Mouse (Mus musculus): ENCODE data around the gene Atp6v0c. TPM values are rescaled to one million over a fixed set of nuclear protein-coding genes. Genes with fewer than 3 reads are reported as not detected.

The Atp6v0c gene
- 67.3 TPM for polyA plus RNA-seq (2015; fragmentation: Illumina TruSeq; extraction: RNeasy Lipid Tissue Mini Kit (QIAGEN cat#74804); ENCODE audit: insufficient read depth, low read depth, low replicate concordance)

DNA sequence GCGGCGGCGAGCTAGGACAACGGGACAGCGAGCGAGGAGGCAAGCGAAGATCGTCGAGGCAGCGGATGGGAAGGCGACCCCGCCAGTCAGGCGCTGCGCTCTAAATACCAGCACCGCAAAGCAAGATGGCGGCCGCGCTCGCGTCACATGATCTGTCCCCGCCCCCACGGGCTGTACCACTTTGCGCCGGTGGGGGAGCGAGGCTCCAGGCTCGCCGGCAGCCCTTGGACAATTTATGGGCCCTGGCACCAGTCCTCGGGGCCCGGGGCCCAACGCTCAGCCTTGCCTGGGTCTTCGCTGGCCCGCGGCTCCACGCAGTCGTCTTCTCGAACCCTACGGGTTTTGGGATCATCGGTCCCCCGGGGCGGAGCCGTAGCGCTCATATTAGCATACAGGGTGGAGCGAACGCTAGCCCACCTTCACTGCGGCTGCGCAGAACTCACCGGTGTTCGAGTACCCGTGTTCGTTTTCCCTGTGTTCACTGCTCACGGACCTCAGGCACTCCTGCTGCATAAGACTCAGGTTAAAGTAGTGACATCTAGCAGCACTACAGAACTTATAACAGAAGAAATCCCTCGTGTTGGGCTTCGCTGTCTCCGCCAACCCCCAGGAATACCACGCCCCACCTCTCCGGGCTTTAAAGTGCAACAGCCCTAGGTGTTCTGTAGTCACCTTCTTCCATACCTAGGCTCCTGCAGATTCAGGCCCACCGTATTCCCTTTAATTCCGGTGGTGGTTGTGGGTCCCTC lies at the start of gene Atp6v0c:
Atp6v0c (minus strand) TSS at position 386 of the 749 bp plus-strand sequence.

DNA sequence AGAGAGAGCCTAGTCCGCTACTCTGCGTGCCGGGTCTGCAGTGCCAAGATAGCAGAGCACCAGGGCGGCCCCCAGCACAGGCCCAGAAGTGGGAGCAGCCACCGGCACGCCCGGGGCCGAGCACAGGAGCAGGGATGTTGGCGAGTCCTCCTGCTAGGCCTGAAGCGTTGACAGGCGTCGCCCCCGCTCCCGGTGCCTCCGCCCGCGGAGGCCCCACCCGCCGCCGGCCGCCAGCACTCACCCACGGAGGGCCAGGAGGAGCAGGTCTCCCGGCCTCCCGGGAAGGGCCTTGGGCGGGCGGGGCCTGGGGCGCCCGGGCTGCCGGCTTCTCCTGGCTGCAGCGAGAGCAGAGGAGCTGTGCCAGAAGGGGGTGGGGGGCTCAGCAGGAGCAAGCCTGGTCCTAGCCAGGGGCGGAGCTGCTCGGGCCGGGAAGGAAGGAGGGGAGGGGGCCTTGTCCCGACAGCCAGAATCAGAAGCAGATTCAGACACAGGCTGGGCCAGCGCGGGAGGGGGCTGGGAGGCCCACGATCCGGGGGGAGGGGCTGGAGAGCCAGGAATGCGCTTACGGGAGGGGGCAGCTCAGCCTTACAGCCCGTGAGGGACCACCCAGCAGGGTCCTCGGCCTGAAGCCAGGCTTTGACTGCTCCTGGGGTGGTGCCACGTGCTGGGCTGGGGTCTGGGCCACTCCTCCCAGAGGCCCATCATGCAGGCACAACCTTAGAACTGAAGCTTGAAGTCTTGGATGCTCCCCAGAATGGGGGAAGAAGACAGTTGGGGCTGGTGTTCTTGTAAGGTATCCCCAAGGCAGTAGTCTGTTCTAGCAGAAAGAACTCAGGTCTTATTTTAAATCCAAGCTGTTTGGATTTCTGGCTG lies 39.8 kb upstream of the Atp6v0c start, which contains the start of gene Ntn3:
Ntn3 (minus strand) TSS at position 489 of the 873 bp plus-strand sequence.

DNA sequence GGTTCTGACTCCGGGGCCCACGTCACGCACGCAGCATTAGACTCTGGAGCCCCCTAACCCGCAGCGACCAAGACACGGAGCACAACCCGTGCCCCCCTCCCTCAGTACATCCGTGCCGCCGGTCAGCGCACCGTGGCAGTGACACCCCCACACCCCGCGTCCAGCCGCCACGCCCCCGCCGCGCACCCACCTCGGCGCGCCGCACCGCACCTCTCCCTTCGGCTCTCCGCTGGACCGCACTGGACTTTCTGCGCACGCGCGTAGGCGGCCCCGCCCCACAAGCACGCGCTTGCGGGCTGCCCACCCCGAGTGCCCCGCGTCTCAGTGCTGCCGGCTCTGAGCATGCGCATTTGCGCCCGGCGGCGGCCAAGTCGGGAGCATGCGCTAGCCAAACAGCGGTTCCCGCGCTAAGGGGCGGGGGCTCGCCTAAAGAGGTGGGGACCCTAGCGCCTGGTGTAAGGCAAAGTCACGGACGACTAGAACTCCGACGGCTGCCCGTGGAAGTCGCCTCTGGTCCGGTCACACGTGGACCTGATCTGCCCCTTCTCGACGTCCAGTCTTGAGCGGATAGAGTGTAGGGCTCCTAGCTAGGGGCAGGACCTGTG lies 35.9 kb upstream of the Atp6v0c start, which contains the start of gene Tbc1d24:
Tbc1d24 (minus strand) TSS at position 279 of the 605 bp plus-strand sequence.

DNA sequence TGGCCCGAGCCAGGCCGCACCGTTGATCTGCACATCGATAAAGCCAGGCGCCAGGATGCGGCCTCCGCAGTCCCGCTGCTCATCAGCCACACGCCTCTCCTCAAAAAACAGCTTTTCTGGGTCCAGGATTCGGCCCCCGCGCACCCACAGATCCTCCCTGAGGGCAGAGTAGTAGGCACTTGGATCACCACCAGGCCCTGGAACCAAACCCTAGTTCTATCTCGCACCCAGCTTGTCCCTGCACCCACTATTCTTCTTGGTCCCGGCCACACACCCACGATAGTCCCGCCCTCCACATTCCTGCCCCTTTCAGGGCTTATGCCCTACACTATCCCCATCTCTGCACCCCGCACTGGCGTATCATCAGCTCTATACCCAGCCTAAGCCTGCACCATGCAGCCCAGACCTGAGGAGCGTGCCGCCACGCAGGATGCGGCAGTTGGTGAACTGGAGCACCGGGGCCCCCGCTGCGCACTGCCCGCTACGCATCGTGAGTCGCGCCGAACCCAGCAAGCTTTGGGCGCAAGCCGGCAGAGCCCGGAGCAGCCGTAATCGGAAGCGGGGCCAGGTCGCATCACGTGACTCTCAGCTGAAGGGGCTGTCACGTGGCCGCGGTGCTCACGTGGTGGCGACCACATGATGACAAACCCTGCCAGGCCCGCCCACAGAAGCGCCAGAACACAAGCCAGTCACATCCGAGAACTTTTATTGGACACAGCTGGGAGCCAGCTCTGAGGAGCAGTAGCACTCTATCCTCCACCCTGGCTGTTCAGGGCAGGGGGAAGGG lies 6.1 kb downstream of the Atp6v0c start, which contains the start of gene Amdhd2:
Amdhd2 (minus strand) TSS at position 591 of the 787 bp plus-strand sequence.

DNA sequence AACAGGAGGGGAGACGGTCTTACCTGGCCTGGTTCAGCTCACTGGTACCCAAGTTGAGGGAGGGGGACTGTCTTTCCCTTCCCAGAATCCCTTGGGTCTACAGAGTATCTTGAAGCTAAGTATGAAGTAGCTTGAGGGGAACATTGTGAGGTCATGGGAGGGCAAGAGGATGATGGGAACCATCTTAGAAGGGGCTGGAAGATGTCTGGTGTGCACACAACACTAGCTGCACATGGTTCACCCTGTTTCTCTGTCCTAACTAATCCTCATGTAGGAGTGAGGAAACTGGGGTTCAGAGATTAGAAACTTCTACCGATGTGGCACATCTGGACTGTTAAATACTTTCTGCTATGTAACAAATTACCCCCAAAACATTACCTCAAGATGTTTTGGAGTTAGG lies 18.7 kb downstream of the Atp6v0c start, which contains the start of gene Pdpk1:
Pdpk1 (minus strand) TSS at position 101 of the 400 bp plus-strand sequence.

Other genes with a start within 250 kb of the Atp6v0c start
- not detected for gene Sbp, start 228.0 kb downstream of the Atp6v0c start, polyA plus RNA-seq (2015; fragmentation: Illumina TruSeq; extraction: RNeasy Lipid Tissue Mini Kit (QIAGEN cat#74804); ENCODE audit: insufficient read depth, low read depth, low replicate concordance)
- not detected for gene Sbpl, start 214.4 kb downstream of the Atp6v0c start, polyA plus RNA-seq (2015; fragmentation: Illumina TruSeq; extraction: RNeasy Lipid Tissue Mini Kit (QIAGEN cat#74804); ENCODE audit: insufficient read depth, low read depth, low replicate concordance)
- not detected for gene Prss30, start 189.1 kb downstream of the Atp6v0c start, polyA plus RNA-seq (2015; fragmentation: Illumina TruSeq; extraction: RNeasy Lipid Tissue Mini Kit (QIAGEN cat#74804); ENCODE audit: insufficient read depth, low read depth, low replicate concordance)
- not detected for gene Prss22, start 171.6 kb downstream of the Atp6v0c start, polyA plus RNA-seq (2015; fragmentation: Illumina TruSeq; extraction: RNeasy Lipid Tissue Mini Kit (QIAGEN cat#74804); ENCODE audit: insufficient read depth, low read depth, low replicate concordance)
- gene Prss27, start 131.6 kb downstream of the Atp6v0c start, polyA plus RNA-seq (2015; fragmentation: Illumina TruSeq; extraction: RNeasy Lipid Tissue Mini Kit (QIAGEN cat#74804); ENCODE audit: insufficient read depth, low read depth, low replicate concordance), result not detected
- gene Kctd5, start 96.2 kb downstream of the Atp6v0c start, polyA plus RNA-seq (2015; fragmentation: Illumina TruSeq; extraction: RNeasy Lipid Tissue Mini Kit (QIAGEN cat#74804); ENCODE audit: insufficient read depth, low read depth, low replicate concordance), result 3.1 TPM
- gene Pdpk1, start 18.8 kb downstream of the Atp6v0c start, polyA plus RNA-seq (2015; fragmentation: Illumina TruSeq; extraction: RNeasy Lipid Tissue Mini Kit (QIAGEN cat#74804); ENCODE audit: insufficient read depth, low read depth, low replicate concordance), result 5.4 TPM
- 10.6 TPM for gene Amdhd2, start 5.9 kb downstream of the Atp6v0c start, polyA plus RNA-seq (2015; fragmentation: Illumina TruSeq; extraction: RNeasy Lipid Tissue Mini Kit (QIAGEN cat#74804); ENCODE audit: insufficient read depth, low read depth, low replicate concordance)
- gene Tbc1d24, start 35.9 kb upstream of the Atp6v0c start, polyA plus RNA-seq (2015; fragmentation: Illumina TruSeq; extraction: RNeasy Lipid Tissue Mini Kit (QIAGEN cat#74804); ENCODE audit: insufficient read depth, low read depth, low replicate concordance), result 3.8 TPM
- gene Ntn3, start 39.8 kb upstream of the Atp6v0c start, polyA plus RNA-seq (2015; fragmentation: Illumina TruSeq; extraction: RNeasy Lipid Tissue Mini Kit (QIAGEN cat#74804); ENCODE audit: insufficient read depth, low read depth, low replicate concordance), result 1.0 TPM
- 2.9 TPM for gene Tedc2, start 51.1 kb upstream of the Atp6v0c start, polyA plus RNA-seq (2015; fragmentation: Illumina TruSeq; extraction: RNeasy Lipid Tissue Mini Kit (QIAGEN cat#74804); ENCODE audit: insufficient read depth, low read depth, low replicate concordance)
- gene Ccnf, start 81.8 kb upstream of the Atp6v0c start, polyA plus RNA-seq (2015; fragmentation: Illumina TruSeq; extraction: RNeasy Lipid Tissue Mini Kit (QIAGEN cat#74804); ENCODE audit: insufficient read depth, low read depth, low replicate concordance), result not detected
- not detected for gene Abca17, start 181.4 kb upstream of the Atp6v0c start, polyA plus RNA-seq (2015; fragmentation: Illumina TruSeq; extraction: RNeasy Lipid Tissue Mini Kit (QIAGEN cat#74804); ENCODE audit: insufficient read depth, low read depth, low replicate concordance)
- 7.3 TPM for gene Abca3, start 182.2 kb upstream of the Atp6v0c start, polyA plus RNA-seq (2015; fragmentation: Illumina TruSeq; extraction: RNeasy Lipid Tissue Mini Kit (QIAGEN cat#74804); ENCODE audit: insufficient read depth, low read depth, low replicate concordance)
- gene Rnps1, start 244.9 kb upstream of the Atp6v0c start, polyA plus RNA-seq (2015; fragmentation: Illumina TruSeq; extraction: RNeasy Lipid Tissue Mini Kit (QIAGEN cat#74804); ENCODE audit: insufficient read depth, low read depth, low replicate concordance), result 19.0 TPM

Data from pancreas, adult 10 weeks (tissue).